Mouse (Mus musculus) bone marrow macrophage, adult 2 months (primary cell): ENCODE data around the gene Atoh8.

ENCODE experiments used
- CTCF ChIP-seq: IDR thresholded peaks from 2 replicates; pipeline ENCODE4 v1.5.1; 2012; ENCODE audit warnings: low read depth, mild to moderate bottlenecking, low read length, moderate library complexity
- POLR2A ChIP-seq: IDR thresholded peaks from 2 replicates; pipeline ENCODE4 v1.6.1; 2012; ENCODE audit warnings: mild to moderate bottlenecking, low read depth, low read length, borderline replicate concordance

DNA sequence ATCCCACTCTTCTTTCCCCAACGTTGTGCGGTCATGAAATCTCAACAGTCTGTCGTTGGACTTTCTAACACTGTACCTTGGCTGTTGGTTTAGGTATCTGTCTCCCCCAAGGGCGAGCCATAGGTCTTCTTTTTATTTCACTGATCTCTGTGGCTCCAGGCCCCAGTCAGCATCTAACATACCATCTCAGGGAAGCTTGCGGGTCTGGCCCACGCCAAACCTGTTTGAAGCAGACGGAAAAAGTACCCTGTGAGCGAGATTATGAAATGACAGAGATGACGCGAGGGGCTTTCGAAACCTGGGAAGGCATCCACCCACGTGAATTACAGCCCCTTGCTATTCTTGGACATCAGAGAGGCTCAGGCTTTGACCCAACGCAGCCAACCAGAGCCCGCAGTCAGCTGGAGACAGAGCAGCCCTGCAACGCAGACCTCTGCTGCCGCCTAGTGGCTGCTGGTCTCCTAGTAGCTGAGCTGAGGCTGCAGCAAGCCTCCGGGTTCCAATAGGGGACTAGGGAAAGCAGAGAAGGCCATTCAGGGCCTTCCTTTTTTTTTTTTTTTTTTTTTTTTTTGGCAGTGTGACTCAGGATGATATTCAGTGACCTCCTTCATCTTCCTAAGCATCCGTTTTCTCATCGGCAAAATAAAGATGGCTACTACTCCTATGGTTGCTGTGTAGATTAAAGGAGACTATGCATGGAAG lies 25.8 kb upstream of the Atoh8 start:
- TF ChIP-seq POLR2A (no peak), CTCF (peak; percentile 84)
